Mouse (Mus musculus): ENCODE measurements at regions not wholly inside any gene's neighbourhood (a gene's known extent, or its start where the extent isn't known, plus 50 kb on each side); places are given as distances from the start of the nearest gene placed in this dataset.

- no peak overlapping the region for H3K4me2 ChIP-seq (ENCODE audit: low read depth, low read length)
- H3K4me1 ChIP-seq (ENCODE audit: control insufficient read depth, insufficient read depth, low read length) = no peaks in the 10 kb centered on the region
- peak; percentile 50 for DNase-seq (ENCODE audit: low spot score)
- no peak overlapping the region for H3K9ac ChIP-seq (ENCODE audit: low read depth, low read length)
- no peaks in the 10 kb centered on the region for H3K36me3 ChIP-seq (ENCODE audit: control insufficient read depth, insufficient read depth, low read length)
- WGBS = 66% methylated on average over 10 of the region's 10 CpGs
- H3K27ac ChIP-seq (replicated peaks; ENCODE audit: low read depth, low read length) = no peak overlapping the region
- no peaks in the 10 kb centered on the region for H3K27me3 ChIP-seq (replicated peaks; ENCODE audit: control insufficient read depth, insufficient read depth, low read length)
- H3K4me3 ChIP-seq (ENCODE audit: low read depth, low read length) = no peak overlapping the region
- no peaks in the 10 kb centered on the region for H3K9me3 ChIP-seq (ENCODE audit: control insufficient read depth, low read length)
- ATAC-seq (ENCODE audit: low read depth) = 0 out of 2 replicates have a peak, but pooled peaks have one; percentile 4
These were observed 291.7 kb upstream of the Noct start for GRCm38 (mm10) chr3:50932397-50933089.

GRCm38 (mm10) chr3:50933090-50933443, 291.2 kb upstream of the Noct start:
- Histone ChIP-seq H3K27me3 (replicated peaks; ENCODE audit: control insufficient read depth, insufficient read depth, low read length) (no peaks in the 10 kb centered on the region), H3K4me1 (ENCODE audit: control insufficient read depth, insufficient read depth, low read length) (no peaks in the 10 kb centered on the region), H3K36me3 (ENCODE audit: control insufficient read depth, insufficient read depth, low read length) (no peaks in the 10 kb centered on the region), H3K9ac (ENCODE audit: low read depth, low read length) (no peak overlapping the region), H3K4me3 (ENCODE audit: low read depth, low read length) (no peak overlapping the region), H3K4me2 (ENCODE audit: low read depth, low read length) (no peak overlapping the region), H3K9me3 (ENCODE audit: control insufficient read depth, low read length) (no peaks in the 10 kb centered on the region), H3K27ac (replicated peaks; ENCODE audit: low read depth, low read length) (no peak overlapping the region)
- ATAC-seq (ENCODE audit: low read depth) (0 out of 2 replicates have a peak, but pooled peaks have one; percentile 18), DNase-seq (ENCODE audit: low spot score) (no peak)
- 56% methylated on average over 3 of the region's 3 CpGs for WGBS

DNA sequence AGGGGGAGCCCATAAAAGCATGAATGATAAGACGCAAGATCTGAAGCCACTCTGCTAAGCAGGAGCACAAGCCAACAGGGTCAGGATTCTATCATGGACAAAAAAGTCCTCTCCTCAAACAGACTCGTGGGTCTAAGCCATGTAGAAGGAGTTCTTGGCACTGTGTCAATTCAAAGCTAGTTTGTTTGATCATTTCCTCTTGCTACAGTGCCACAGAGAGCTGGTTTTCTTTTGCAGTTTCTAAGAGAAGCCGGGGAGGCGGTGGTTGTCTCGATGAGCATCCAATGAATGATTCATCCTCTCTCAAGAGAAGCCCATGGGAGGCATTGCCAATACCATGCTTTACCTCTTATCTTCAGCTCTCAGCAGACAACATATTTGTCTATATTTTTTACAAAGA, 284.6 kb upstream of the Noct start:
- H3K27me3 ChIP-seq (replicated peaks; ENCODE audit: control insufficient read depth, insufficient read depth, low read length) = no peaks in the 10 kb centered on the region
- H3K9me3 ChIP-seq (ENCODE audit: control insufficient read depth, low read length) = no peaks in the 10 kb centered on the region
- no peak overlapping the region for H3K9ac ChIP-seq (ENCODE audit: low read depth, low read length)
- no peak overlapping the region for H3K4me2 ChIP-seq (ENCODE audit: low read depth, low read length)
- H3K4me1 ChIP-seq (ENCODE audit: control insufficient read depth, insufficient read depth, low read length) = no peaks in the 10 kb centered on the region
- WGBS = 66% methylated on average over 5 of the region's 5 CpGs
- no peak for ATAC-seq (ENCODE audit: low read depth)
- H3K27ac ChIP-seq (replicated peaks; ENCODE audit: low read depth, low read length) = no peak overlapping the region
- no peaks in the 10 kb centered on the region for H3K36me3 ChIP-seq (ENCODE audit: control insufficient read depth, insufficient read depth, low read length)
- DNase-seq (ENCODE audit: low spot score) = no peak
- no peak overlapping the region for H3K4me3 ChIP-seq (ENCODE audit: low read depth, low read length)

GRCm38 (mm10) chr3:50940656-50941055, 283.6 kb upstream of the Noct start:
- ATAC-seq (ENCODE audit: low read depth) (no peak), DNase-seq (ENCODE audit: low spot score) (no peak)
- Histone ChIP-seq H3K36me3 (ENCODE audit: control insufficient read depth, insufficient read depth, low read length) (no peaks in the 10 kb centered on the region), H3K4me1 (ENCODE audit: control insufficient read depth, insufficient read depth, low read length) (no peaks in the 10 kb centered on the region), H3K9me3 (ENCODE audit: control insufficient read depth, low read length) (no peaks in the 10 kb centered on the region), H3K27ac (replicated peaks; ENCODE audit: low read depth, low read length) (no peak overlapping the region), H3K4me2 (ENCODE audit: low read depth, low read length) (no peak overlapping the region), H3K9ac (ENCODE audit: low read depth, low read length) (no peak overlapping the region), H3K4me3 (ENCODE audit: low read depth, low read length) (no peak overlapping the region), H3K27me3 (replicated peaks; ENCODE audit: control insufficient read depth, insufficient read depth, low read length) (no peaks in the 10 kb centered on the region)
- 63% methylated on average over 3 of the region's 3 CpGs for WGBS

GRCm38 (mm10) chr3:50953456-50953855, 270.8 kb upstream of the Noct start:
- Histone ChIP-seq H3K4me3 (ENCODE audit: low read depth, low read length) (no peak overlapping the region), H3K36me3 (ENCODE audit: control insufficient read depth, insufficient read depth, low read length) (no peaks in the 10 kb centered on the region), H3K27ac (replicated peaks; ENCODE audit: low read depth, low read length) (no peak overlapping the region), H3K9ac (ENCODE audit: low read depth, low read length) (no peak overlapping the region), H3K4me1 (ENCODE audit: control insufficient read depth, insufficient read depth, low read length) (no peaks in the 10 kb centered on the region), H3K9me3 (ENCODE audit: control insufficient read depth, low read length) (no peaks in the 10 kb centered on the region), H3K27me3 (replicated peaks; ENCODE audit: control insufficient read depth, insufficient read depth, low read length) (no peaks in the 10 kb centered on the region), H3K4me2 (ENCODE audit: low read depth, low read length) (no peak overlapping the region)
- 81% methylated on average over 6 of the region's 6 CpGs for WGBS
- no peak for DNase-seq (ENCODE audit: low spot score)
- no peak for ATAC-seq (ENCODE audit: low read depth)

GRCm38 (mm10) chr3:50970386-50970785, 253.9 kb upstream of the Noct start:
- Histone ChIP-seq H3K4me1 (ENCODE audit: control insufficient read depth, insufficient read depth, low read length) (peaks cover 5% of the 10 kb centered on the region; the same call in 1 of the 2 replicates), H3K36me3 (ENCODE audit: control insufficient read depth, insufficient read depth, low read length) (no peaks in the 10 kb centered on the region), H3K4me2 (ENCODE audit: low read depth, low read length) (no peak overlapping the region), H3K4me3 (ENCODE audit: low read depth, low read length) (no peak overlapping the region), H3K9me3 (ENCODE audit: control insufficient read depth, low read length) (no peaks in the 10 kb centered on the region), H3K27ac (replicated peaks; ENCODE audit: low read depth, low read length) (no peak overlapping the region), H3K27me3 (replicated peaks; ENCODE audit: control insufficient read depth, insufficient read depth, low read length) (no peaks in the 10 kb centered on the region), H3K9ac (ENCODE audit: low read depth, low read length) (no peak overlapping the region)
- no peak for ATAC-seq (ENCODE audit: low read depth)
- WGBS = 94% methylated on average over 2 of the region's 2 CpGs
- no peak for DNase-seq (ENCODE audit: low spot score)

DNA sequence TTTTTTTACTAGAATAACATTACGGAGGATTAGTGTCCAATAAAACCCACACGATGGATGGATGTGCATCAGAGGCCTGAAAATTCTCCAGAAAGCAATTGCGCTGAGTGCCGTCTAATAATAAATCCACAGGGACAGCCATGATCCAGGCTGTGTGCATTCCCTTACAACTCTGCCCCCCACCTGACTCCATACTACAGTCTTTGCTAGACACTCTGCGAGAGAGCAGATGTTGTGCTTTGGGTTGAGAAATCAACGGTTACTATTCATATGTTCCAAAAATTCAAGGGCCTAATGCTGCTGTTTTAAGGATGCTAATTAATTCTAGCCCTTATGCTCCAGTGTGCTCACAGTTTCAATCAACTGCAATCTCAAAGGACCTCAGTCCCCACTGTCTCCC, 251.2 kb upstream of the Noct start:
- Histone ChIP-seq H3K9me3 (ENCODE audit: control insufficient read depth, low read length) (no peaks in the 10 kb centered on the region), H3K4me2 (ENCODE audit: low read depth, low read length) (no peak overlapping the region), H3K9ac (ENCODE audit: low read depth, low read length) (no peak overlapping the region), H3K27ac (replicated peaks; ENCODE audit: low read depth, low read length) (no peak overlapping the region), H3K4me1 (ENCODE audit: control insufficient read depth, insufficient read depth, low read length) (peaks cover 5% of the 10 kb centered on the region; the same call in 1 of the 2 replicates), H3K36me3 (ENCODE audit: control insufficient read depth, insufficient read depth, low read length) (no peaks in the 10 kb centered on the region), H3K4me3 (ENCODE audit: low read depth, low read length) (no peak overlapping the region), H3K27me3 (replicated peaks; ENCODE audit: control insufficient read depth, insufficient read depth, low read length) (no peaks in the 10 kb centered on the region)
- WGBS = 68% methylated on average over 6 of the region's 6 CpGs
- DNase-seq (ENCODE audit: low spot score) = no peak
- ATAC-seq (ENCODE audit: low read depth) = no peak

DNA sequence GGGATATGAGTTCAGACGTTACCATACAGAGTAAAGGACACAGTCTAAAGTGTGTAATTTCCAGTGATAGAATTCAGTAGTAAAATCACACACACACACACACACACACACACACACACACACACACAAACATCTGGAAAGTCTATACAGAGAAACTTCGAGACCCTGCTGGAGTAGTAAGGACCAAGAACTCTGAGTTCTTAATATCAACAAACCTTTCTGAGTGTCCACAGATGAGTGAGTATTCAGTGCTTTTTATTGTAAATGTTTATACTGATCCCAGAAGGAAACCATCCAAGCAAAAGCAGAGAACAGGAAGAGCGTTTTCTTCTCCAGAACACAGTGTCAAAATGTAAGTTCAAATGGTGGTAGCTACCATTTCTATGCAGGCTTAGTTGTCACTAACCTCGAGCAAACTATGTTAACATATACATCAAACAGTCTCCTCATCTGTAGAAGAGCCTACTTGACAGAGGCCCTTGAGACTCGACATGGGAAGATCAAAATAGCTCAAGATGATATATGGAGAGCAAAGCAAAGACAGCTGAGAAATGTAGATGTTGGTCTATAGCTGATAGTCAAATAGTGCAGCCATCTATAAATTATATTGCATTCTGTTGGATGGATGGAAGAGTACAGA, 248.0 kb upstream of the Noct start:
- Histone ChIP-seq H3K27ac (replicated peaks; ENCODE audit: low read depth, low read length) (no peak overlapping the region), H3K4me3 (ENCODE audit: low read depth, low read length) (no peak overlapping the region), H3K4me2 (ENCODE audit: low read depth, low read length) (no peak overlapping the region), H3K9ac (ENCODE audit: low read depth, low read length) (no peak overlapping the region), H3K36me3 (ENCODE audit: control insufficient read depth, insufficient read depth, low read length) (no peaks in the 10 kb centered on the region), H3K4me1 (ENCODE audit: control insufficient read depth, insufficient read depth, low read length) (peaks cover 3% of the 10 kb centered on the region; the same call in 1 of the 2 replicates), H3K9me3 (ENCODE audit: control insufficient read depth, low read length) (no peaks in the 10 kb centered on the region), H3K27me3 (replicated peaks; ENCODE audit: control insufficient read depth, insufficient read depth, low read length) (no peaks in the 10 kb centered on the region)
- ATAC-seq (ENCODE audit: low read depth) (no peak), DNase-seq (ENCODE audit: low spot score) (no peak)
- 78% methylated on average over 5 of the region's 5 CpGs for WGBS

- ATAC-seq (ENCODE audit: low read depth) = no peak
- no peak for DNase-seq (ENCODE audit: low spot score)
- no peak overlapping the region for H3K27ac ChIP-seq (replicated peaks; ENCODE audit: low read depth, low read length)
- no peak overlapping the region for H3K4me2 ChIP-seq (ENCODE audit: low read depth, low read length)
- H3K4me1 ChIP-seq (ENCODE audit: control insufficient read depth, insufficient read depth, low read length) = no peaks in the 10 kb centered on the region
- no peaks in the 10 kb centered on the region for H3K9me3 ChIP-seq (ENCODE audit: control insufficient read depth, low read length)
- no peaks in the 10 kb centered on the region for H3K27me3 ChIP-seq (replicated peaks; ENCODE audit: control insufficient read depth, insufficient read depth, low read length)
- WGBS = 65% methylated on average over 6 of the region's 6 CpGs
- no peak overlapping the region for H3K9ac ChIP-seq (ENCODE audit: low read depth, low read length)
- no peaks in the 10 kb centered on the region for H3K36me3 ChIP-seq (ENCODE audit: control insufficient read depth, insufficient read depth, low read length)
- no peak overlapping the region for H3K4me3 ChIP-seq (ENCODE audit: low read depth, low read length)
These were observed 247.4 kb upstream of the Noct start for GRCm38 (mm10) chr3:50976818-50977217.

Data from embryonic facial prominence, embryonic 14.5 days (tissue).